Mouse (Mus musculus) lung, adult 2 months (tissue): ENCODE data around the gene Actr8.

ENCODE experiments used
- CTCF ChIP-seq: fragments of 200-500 bp; IDR thresholded peaks from 2 replicates; pipeline ENCODE4 v1.5.1; 2011; ENCODE audit warnings: mild to moderate bottlenecking, low read length, control low read depth; ENCODE audit not compliant: insufficient read depth
- POLR2A ChIP-seq: fragments of 200-500 bp; IDR thresholded peaks from 2 replicates; pipeline ENCODE4 v1.6.1; 2011; ENCODE audit warnings: low read depth, mild to moderate bottlenecking, control low read depth, low read length, borderline replicate concordance; ENCODE audit errors: extremely low read depth

- no peak for TF ChIP-seq CTCF
- no peak for TF ChIP-seq POLR2A
Measured at GRCm38 (mm10) chr14:29937466-29937865, 40.7 kb upstream of the Actr8 start.
